Mouse (Mus musculus): Measurements from ENCODE around the gene Mfng. TPM values are rescaled to one million over a fixed set of nuclear protein-coding genes. Genes with fewer than 3 reads are reported as not detected.

The Mfng gene
- polyA plus RNA-seq, 2 experiments: 2.9 to 3.4 TPM

DNA sequence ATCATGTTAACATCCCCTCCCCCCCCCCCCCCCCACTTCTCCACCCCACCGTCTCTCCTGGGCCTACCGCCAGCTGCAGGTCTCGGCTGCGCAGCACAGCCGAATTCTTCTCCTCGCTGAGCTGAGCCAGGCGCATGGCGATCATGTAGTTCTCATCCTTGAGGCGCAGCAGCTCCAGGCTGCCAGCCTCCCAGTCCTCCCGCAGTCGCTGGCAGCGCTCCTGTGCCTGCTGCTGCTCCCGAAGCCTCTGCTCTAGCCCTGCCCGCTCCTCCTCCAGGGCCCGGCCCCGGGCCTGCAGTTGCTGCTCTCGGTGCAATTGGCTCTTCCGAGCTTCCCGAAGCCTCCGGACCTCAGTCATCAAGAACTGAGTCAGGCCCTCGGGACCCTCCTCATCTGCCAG lies 25.8 kb upstream of the Mfng start:
- Histone ChIP-seq H3K9me3 (ENCODE audit: control insufficient read depth, low read length) (no peaks in the 10 kb centered on the region), H3K4me3 (ENCODE audit: insufficient read depth in 1 of 2, low read depth in 2 of 2, low read length in 2 of 2) (no peak overlapping the region), H3K27ac (no peak overlapping the region), H3K27me3 (ENCODE audit: control insufficient read depth, insufficient read depth, low read length) (peaks cover 30% of the 10 kb centered on the region), H3K9ac (replicated peaks) (no peak overlapping the region), H3K4me1 (replicated peaks; ENCODE audit: control insufficient read depth in 2 of 2, insufficient read depth in 2 of 2, low read length in 1 of 2) (peaks cover 0 to 5% of the 10 kb centered on the region in 2 experiments; a peak in 2 of 4 replicates), H3K4me2 (ENCODE audit: low read depth) (no peak overlapping the region), H3K36me3 (replicated peaks; ENCODE audit: control insufficient read depth, insufficient read depth, low read depth) (no peaks in the 10 kb centered on the region)
- 69% methylated on average over 21 of the region's 21 CpGs for WGBS (ENCODE audit: insufficient replicate concordance)
- ATAC-seq (ENCODE audit: insufficient read depth) (no peak), DNase-seq (ENCODE audit: low read depth in 3 of 3, low spot score in 3 of 3) (no peak)
- TF ChIP-seq CTCF (IDR thresholded peaks at IDR 0.05; ENCODE audit: low read depth): no peak
- no peak for TF ChIP-seq EP300 (IDR thresholded peaks at IDR 0.05; ENCODE audit: low read depth)

DNA sequence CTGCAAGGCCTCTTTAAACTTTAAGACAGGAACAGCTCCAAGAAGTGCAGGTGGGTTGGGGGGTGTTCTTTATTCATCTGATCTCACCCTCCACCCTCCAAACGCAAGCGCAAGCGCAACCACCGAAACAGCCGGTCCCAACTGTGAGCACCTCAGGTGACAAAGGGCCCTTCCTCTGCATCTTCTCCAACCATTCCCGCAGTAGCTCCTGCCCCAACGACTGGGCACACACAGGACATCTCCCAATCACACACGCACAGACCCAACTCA lies 23.7 kb upstream of the Mfng start:
- DNase-seq (ENCODE audit: low read depth in 3 of 3, low spot score in 3 of 3) (no peak), ATAC-seq (ENCODE audit: insufficient read depth) (no peak)
- Histone ChIP-seq H3K4me3 (ENCODE audit: insufficient read depth in 1 of 2, low read depth in 2 of 2, low read length in 2 of 2) (no peak overlapping the region), H3K9ac (replicated peaks) (no peak overlapping the region), H3K4me1 (replicated peaks; ENCODE audit: control insufficient read depth in 2 of 2, insufficient read depth in 2 of 2, low read length in 1 of 2) (no peaks in the 10 kb centered on the region), H3K36me3 (replicated peaks; ENCODE audit: control insufficient read depth, insufficient read depth, low read depth) (no peaks in the 10 kb centered on the region), H3K9me3 (ENCODE audit: control insufficient read depth, low read length) (no peaks in the 10 kb centered on the region), H3K27ac (no peak overlapping the region), H3K27me3 (ENCODE audit: control insufficient read depth, insufficient read depth, low read length) (peaks cover 10% of the 10 kb centered on the region), H3K4me2 (ENCODE audit: low read depth) (no peak overlapping the region)
- TF ChIP-seq EP300 (IDR thresholded peaks at IDR 0.05; ENCODE audit: low read depth) (no peak), CTCF (IDR thresholded peaks at IDR 0.05; ENCODE audit: low read depth) (no peak)
- 79% methylated on average over 8 of the region's 8 CpGs for WGBS (ENCODE audit: insufficient replicate concordance)

DNA sequence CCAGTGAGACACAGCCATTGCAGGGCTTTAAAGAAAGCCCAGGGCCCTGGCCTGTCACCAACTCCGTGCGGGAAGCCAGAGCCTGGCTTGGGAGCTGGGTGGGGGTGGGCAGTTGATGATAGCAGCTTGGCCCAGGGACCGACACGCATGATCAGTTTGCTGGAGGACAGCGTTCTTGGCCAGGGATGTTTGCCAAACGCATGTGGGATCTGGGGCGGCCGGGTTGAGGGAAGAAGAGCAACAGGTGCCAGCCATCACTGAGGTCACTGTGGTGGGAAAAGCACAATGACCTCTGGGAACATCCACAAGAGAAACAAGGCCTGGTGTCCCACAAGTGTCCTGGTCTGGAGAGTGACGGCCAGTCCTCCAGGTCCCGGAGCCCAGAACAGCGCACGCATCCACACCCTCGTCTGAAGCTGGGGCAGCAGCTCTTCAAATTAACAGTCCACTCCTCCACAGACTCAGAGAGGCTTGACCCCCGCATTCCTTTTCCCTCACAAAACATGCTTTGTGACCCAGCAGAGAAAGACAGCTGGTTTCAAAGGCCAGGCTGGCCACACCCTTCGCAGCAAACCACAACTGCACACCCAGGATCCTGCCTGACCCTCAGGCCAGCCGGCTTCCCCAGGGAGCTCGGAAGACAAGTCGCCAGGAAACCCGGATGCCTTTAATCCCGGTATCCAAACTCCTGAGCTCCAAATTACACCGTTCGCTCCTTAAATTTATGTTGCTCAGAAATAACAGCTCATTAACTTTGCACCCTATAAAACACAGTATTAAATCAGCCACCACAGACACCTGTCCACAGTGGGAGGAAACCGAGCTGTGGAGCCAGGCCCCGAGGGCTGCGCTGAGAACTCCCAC lies 23.2 kb upstream of the Mfng start:
- Histone ChIP-seq H3K4me2 (ENCODE audit: low read depth) (no peak overlapping the region), H3K36me3 (replicated peaks; ENCODE audit: control insufficient read depth, insufficient read depth, low read depth) (no peaks in the 10 kb centered on the region), H3K4me3 (ENCODE audit: insufficient read depth in 1 of 2, low read depth in 2 of 2, low read length in 2 of 2) (no peak overlapping the region), H3K9me3 (ENCODE audit: control insufficient read depth, low read length) (no peaks in the 10 kb centered on the region), H3K4me1 (replicated peaks; ENCODE audit: control insufficient read depth in 2 of 2, insufficient read depth in 2 of 2, low read length in 1 of 2) (no peaks in the 10 kb centered on the region), H3K27ac (no peak overlapping the region), H3K27me3 (ENCODE audit: control insufficient read depth, insufficient read depth, low read length) (peaks cover 4% of the 10 kb centered on the region), H3K9ac (replicated peaks) (no peak overlapping the region)
- DNase-seq (ENCODE audit: low read depth in 3 of 3, low spot score in 3 of 3) (no peak), ATAC-seq (ENCODE audit: insufficient read depth) (no peak)
- WGBS (ENCODE audit: insufficient replicate concordance): 70% methylated on average over 25 of the region's 25 CpGs
- TF ChIP-seq CTCF (IDR thresholded peaks at IDR 0.05; ENCODE audit: low read depth): no peak
- no peak for TF ChIP-seq EP300 (IDR thresholded peaks at IDR 0.05; ENCODE audit: low read depth)

DNA sequence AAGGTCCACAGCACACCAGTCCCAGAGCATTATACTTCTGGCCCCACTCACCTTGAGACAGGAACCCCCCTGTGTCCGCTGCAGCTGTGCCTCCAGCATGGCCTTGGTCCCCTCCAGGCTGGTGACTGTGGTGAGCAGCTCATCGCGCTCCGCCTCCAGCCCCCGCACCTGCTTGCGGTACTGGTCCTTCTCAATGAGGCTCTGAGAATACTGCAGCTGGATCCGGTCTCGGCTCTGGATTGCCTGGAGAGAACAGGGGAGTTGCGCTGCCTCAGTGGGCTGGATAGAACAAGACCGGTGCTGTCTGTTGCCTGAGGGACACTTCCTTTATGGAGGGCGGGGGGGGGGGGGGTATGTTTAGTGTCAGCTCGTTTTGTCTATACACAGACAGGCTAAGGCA lies 17.7 kb upstream of the Mfng start:
- H3K27me3 ChIP-seq (ENCODE audit: control insufficient read depth, insufficient read depth, low read length): no peaks in the 10 kb centered on the region
- 69% methylated on average over 12 of the region's 12 CpGs for WGBS (ENCODE audit: insufficient replicate concordance)
- no peak overlapping the region for H3K4me2 ChIP-seq (ENCODE audit: low read depth)
- no peak overlapping the region for H3K9ac ChIP-seq (replicated peaks)
- no peak overlapping the region for H3K27ac ChIP-seq
- TF ChIP-seq CTCF (IDR thresholded peaks at IDR 0.05; ENCODE audit: low read depth): no peak
- no peak for TF ChIP-seq EP300 (IDR thresholded peaks at IDR 0.05; ENCODE audit: low read depth)
- DNase-seq (ENCODE audit: low read depth in 3 of 3, low spot score in 3 of 3) (no peak), ATAC-seq (ENCODE audit: insufficient read depth) (no peak)
- H3K9me3 ChIP-seq (ENCODE audit: control insufficient read depth, low read length): no peaks in the 10 kb centered on the region
- peaks cover 0 to 2% of the 10 kb centered on the region in 2 experiments; a peak in 1 of 4 replicates for H3K4me1 ChIP-seq (replicated peaks; ENCODE audit: control insufficient read depth in 2 of 2, insufficient read depth in 2 of 2, low read length in 1 of 2)
- H3K36me3 ChIP-seq (replicated peaks; ENCODE audit: control insufficient read depth, insufficient read depth, low read depth): no peaks in the 10 kb centered on the region
- no peak overlapping the region for H3K4me3 ChIP-seq (ENCODE audit: insufficient read depth in 1 of 2, low read depth in 2 of 2, low read length in 2 of 2)

DNA sequence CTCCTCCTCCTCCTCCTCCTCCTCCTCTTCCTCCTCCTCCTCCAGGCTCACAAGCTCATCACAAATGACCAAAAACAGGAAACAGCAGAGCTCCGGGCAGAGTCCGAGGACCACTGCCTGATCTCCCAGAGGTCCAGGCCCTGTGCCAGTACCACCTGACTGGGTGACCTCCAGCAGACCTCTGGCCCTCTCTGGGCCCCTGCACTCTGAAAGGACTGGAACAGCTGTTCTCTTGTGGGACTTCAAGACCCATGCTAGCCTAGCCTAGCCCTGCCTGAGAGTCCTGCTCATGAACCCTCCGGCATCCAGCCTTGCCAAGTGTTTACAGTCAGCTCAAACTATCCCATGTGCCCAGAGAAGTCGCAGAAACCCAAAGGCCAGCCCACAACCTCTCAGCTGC lies 17.2 kb upstream of the Mfng start:
- Histone ChIP-seq H3K27me3 (ENCODE audit: control insufficient read depth, insufficient read depth, low read length) (no peaks in the 10 kb centered on the region), H3K9ac (replicated peaks) (no peak overlapping the region), H3K4me1 (replicated peaks; ENCODE audit: control insufficient read depth in 2 of 2, insufficient read depth in 2 of 2, low read length in 1 of 2) (peaks cover 0 to 3% of the 10 kb centered on the region in 2 experiments; a peak in 1 of 4 replicates), H3K4me3 (ENCODE audit: insufficient read depth in 1 of 2, low read depth in 2 of 2, low read length in 2 of 2) (no peak overlapping the region), H3K36me3 (replicated peaks; ENCODE audit: control insufficient read depth, insufficient read depth, low read depth) (no peaks in the 10 kb centered on the region), H3K27ac (no peak overlapping the region), H3K4me2 (ENCODE audit: low read depth) (no peak overlapping the region), H3K9me3 (ENCODE audit: control insufficient read depth, low read length) (no peaks in the 10 kb centered on the region)
- TF ChIP-seq EP300 (IDR thresholded peaks at IDR 0.05; ENCODE audit: low read depth): no peak
- TF ChIP-seq CTCF (IDR thresholded peaks at IDR 0.05; ENCODE audit: low read depth): no peak
- DNase-seq (ENCODE audit: low read depth in 3 of 3, low spot score in 3 of 3) (no peak), ATAC-seq (ENCODE audit: insufficient read depth) (peak; percentile 55)
- 19% methylated on average over 4 of the region's 4 CpGs for WGBS (ENCODE audit: insufficient replicate concordance)

Data from liver, embryonic 14.5 days (tissue).